Mouse (Mus musculus) Patski (cell line): Measurements from ENCODE around the gene Lmo2. TPM values are rescaled to one million over a fixed set of nuclear protein-coding genes. Genes with fewer than 3 reads are reported as not detected.

Experiments
- ATAC-seq: fragments of 100-300 bp; one replicate; pipeline ENCODE4 v1.8.0; 2021
- CTCF ChIA-PET: fragments of 350-600 bp; sonication (Branson Sonifier 250); formaldehyde crosslinking; loops from one replicate; lab custom pipeline; 2022; ENCODE audit warnings: inconsistent platforms; lab: Charles Lee
- POLR2A ChIA-PET: fragments of 350-600 bp; sonication (Branson Sonifier 250); formaldehyde crosslinking; loops from one replicate; lab custom pipeline; 2022; ENCODE audit warnings: antibody characterized with exemption, inconsistent platforms; lab: Charles Lee
- DNase-seq: peaks from one replicate; pipeline ENCODE4 v3.0.0-alpha.2; 2011; ENCODE audit warnings: low read depth, low spot score
- H3K27me3 ChIP-seq: fragments of 371-371 bp; one replicate; pipeline ENCODE4 v1.5.1; 2021
- CTCF ChIP-seq: fragments of 100-300 bp; IDR thresholded peaks from one replicate; pipeline ENCODE4 v1.5.1; 2021
- in situ Hi-C: fragments of 300-500 bp; cut with MboI; formaldehyde crosslinking; loops from 3 replicates; pipeline ENCODE4 v1.11.1; 2018; ENCODE audit warnings: low pct_unique_long_range_greater_than_20kb, mixed read lengths
- polyA plus RNA-seq: library from polyadenylated mRNA; unstranded; gene quantifications from one replicate; pipeline ENCODE4 v1.2.3, GENCODE M21; 2021

The Lmo2 gene
- polyA plus RNA-seq, 1 experiment from 2014 or later, result 0.63 TPM

- no peak for TF ChIP-seq CTCF
- ATAC-seq, result no peak
- in situ Hi-C loops, result no loop called here
- POLR2A ChIA-PET, result no interaction called here
- no peak for DNase-seq
- H3K27me3 ChIP-seq, result peaks cover 20% of the 10 kb centered on the region
- CTCF ChIA-PET, result no interaction called here
Measured at GRCm38 (mm10) chr2:103930306-103931019, 27.3 kb upstream of the Lmo2 start.

GRCm38 (mm10) chr2:103931511-103931911 is 26.3 kb upstream of the Lmo2 start:
- no peak for DNase-seq
- TF ChIP-seq CTCF, result no peak
- ChIA-PET POLR2A (no interaction called here), CTCF (no interaction called here)
- in situ Hi-C loops, result no loop called here
- peaks cover 18% of the 10 kb centered on the region for H3K27me3 ChIP-seq
- ATAC-seq, result no peak

- CTCF ChIA-PET, result no interaction called here
- no peak for TF ChIP-seq CTCF
- ATAC-seq (no peak), DNase-seq (no peak)
- peaks cover 16% of the 10 kb centered on the region for H3K27me3 ChIP-seq
- POLR2A ChIA-PET, result no interaction called here
- in situ Hi-C loops, result no loop called here
Measured at GRCm38 (mm10) chr2:103932025-103932424, 25.8 kb upstream of the Lmo2 start.

- in situ Hi-C loops, result no loop called here
- no peak for ATAC-seq
- CTCF ChIA-PET, result no interaction called here
Measured at GRCm38 (mm10) chr2:103932480-103932879, 25.3 kb upstream of the Lmo2 start.

GRCm38 (mm10) chr2:103934270-103934669 is 23.5 kb upstream of the Lmo2 start:
- CTCF ChIA-PET, result no interaction called here
- no peak for DNase-seq
- in situ Hi-C loops, result no loop called here
- no peak for TF ChIP-seq CTCF
- no peak for ATAC-seq
- POLR2A ChIA-PET, result no interaction called here
- peaks cover 20% of the 10 kb centered on the region for H3K27me3 ChIP-seq

More at GRCm38 (mm10) chr2:103932480-103932879, 25.3 kb upstream of the Lmo2 start:
- DNase-seq, result no peak
- POLR2A ChIA-PET, result no interaction called here
- TF ChIP-seq CTCF, result no peak
- H3K27me3 ChIP-seq, result peaks cover 16% of the 10 kb centered on the region

GRCm38 (mm10) chr2:103934670-103935069 is 23.1 kb upstream of the Lmo2 start:
- CTCF ChIA-PET, result no interaction called here
- H3K27me3 ChIP-seq, result peaks cover 16% of the 10 kb centered on the region
- POLR2A ChIA-PET, result no interaction called here
- in situ Hi-C loops, result no loop called here
- no peak for TF ChIP-seq CTCF
- no peak for ATAC-seq
- no peak for DNase-seq

- in situ Hi-C loops, result no loop called here
- peaks cover 16% of the 10 kb centered on the region for H3K27me3 ChIP-seq
- TF ChIP-seq CTCF, result no peak
- ChIA-PET POLR2A (no interaction called here), CTCF (no interaction called here)
- ATAC-seq (no peak), DNase-seq (no peak)
Measured at GRCm38 (mm10) chr2:103935691-103936435, 21.9 kb upstream of the Lmo2 start.

GRCm38 (mm10) chr2:103936666-103937065 is 21.1 kb upstream of the Lmo2 start:
- no peak for TF ChIP-seq CTCF
- peaks cover 13% of the 10 kb centered on the region for H3K27me3 ChIP-seq
- CTCF ChIA-PET, result no interaction called here
- DNase-seq (no peak), ATAC-seq (no peak)
- in situ Hi-C loops, result no loop called here
- POLR2A ChIA-PET, result no interaction called here

- peaks cover 13% of the 10 kb centered on the region for H3K27me3 ChIP-seq
- ChIA-PET POLR2A (no interaction called here), CTCF (no interaction called here)
- DNase-seq (no peak), ATAC-seq (no peak)
- no peak for TF ChIP-seq CTCF
- in situ Hi-C loops, result no loop called here
Measured at GRCm38 (mm10) chr2:103937670-103938069, 20.1 kb upstream of the Lmo2 start.

- in situ Hi-C loops, result no loop called here
- no peak for TF ChIP-seq CTCF
- POLR2A ChIA-PET, result no interaction called here
- peaks cover 10% of the 10 kb centered on the region for H3K27me3 ChIP-seq
- CTCF ChIA-PET, result no interaction called here
- ATAC-seq, result no peak
- DNase-seq, result no peak
Measured at GRCm38 (mm10) chr2:103938573-103938972, 19.2 kb upstream of the Lmo2 start.

GRCm38 (mm10) chr2:103939003-103939402 is 18.8 kb upstream of the Lmo2 start:
- POLR2A ChIA-PET, result no interaction called here
- no peak for TF ChIP-seq CTCF
- no peak for ATAC-seq
- no peak for DNase-seq
- CTCF ChIA-PET, result no interaction called here
- in situ Hi-C loops, result no loop called here
- H3K27me3 ChIP-seq, result peaks cover 10% of the 10 kb centered on the region
